Mouse (Mus musculus): ENCODE measurements around the gene Ppp3ca. TPM values are rescaled to one million over a fixed set of nuclear protein-coding genes. Genes with fewer than 3 reads are reported as not detected.

The Ppp3ca gene
- polyA plus RNA-seq, 1 experiment: 9.7 TPM

- Histone ChIP-seq H3K4me3 (ENCODE audit: insufficient read depth, poor library complexity, severe bottlenecking) (no peak overlapping the region), H3K79me3 (ENCODE audit: low read depth) (no peaks in the 10 kb centered on the region), H3K79me2 (ENCODE audit: control insufficient read depth, insufficient read depth) (peaks cover 11% of the 10 kb centered on the region), H3K36me3 (ENCODE audit: control insufficient read depth, insufficient read depth) (no peaks in the 10 kb centered on the region), H3ac (ENCODE audit: control insufficient read depth, insufficient read length, low read depth) (no peak overlapping the region), H3K27me3 (ENCODE audit: control insufficient read depth, insufficient read depth, insufficient read length) (no peaks in the 10 kb centered on the region)
- TF ChIP-seq MYOD1 (IDR thresholded peaks at IDR 0.05; ENCODE audit: control insufficient read depth, insufficient read length, low read depth) (no peak), MYOG (IDR thresholded peaks at IDR 0.05; ENCODE audit: control insufficient read depth, extremely low read depth, insufficient read length) (no peak), FOSL1 (IDR thresholded peaks at IDR 0.05; ENCODE audit: insufficient read depth, low read length, poor library complexity, severe bottlenecking) (no peak), CTCF (IDR thresholded peaks at IDR 0.05; ENCODE audit: control insufficient read depth, insufficient read depth, insufficient read length) (no peak), MAX (IDR thresholded peaks at IDR 0.05) (no peak), USF1 (IDR thresholded peaks at IDR 0.05; ENCODE audit: low read depth) (no peak), CEBPB (IDR thresholded peaks at IDR 0.05; ENCODE audit: low read depth) (no peak)
These were observed 194.4 kb downstream of the Ppp3ca start for GRCm38 (mm10) chr3:136864306-136864705.

- Histone ChIP-seq H3K79me3 (ENCODE audit: low read depth) (no peaks in the 10 kb centered on the region), H3K79me2 (ENCODE audit: control insufficient read depth, insufficient read depth) (peaks cover 11% of the 10 kb centered on the region), H3K27me3 (ENCODE audit: control insufficient read depth, insufficient read depth, insufficient read length) (no peaks in the 10 kb centered on the region), H3ac (ENCODE audit: control insufficient read depth, insufficient read length, low read depth) (no peak overlapping the region), H3K4me3 (ENCODE audit: insufficient read depth, poor library complexity, severe bottlenecking) (no peak overlapping the region), H3K36me3 (ENCODE audit: control insufficient read depth, insufficient read depth) (no peaks in the 10 kb centered on the region)
- no peak for TF ChIP-seq MAX (IDR thresholded peaks at IDR 0.05)
- no peak for TF ChIP-seq MYOD1 (IDR thresholded peaks at IDR 0.05; ENCODE audit: control insufficient read depth, insufficient read length, low read depth)
- no peak for TF ChIP-seq CEBPB (IDR thresholded peaks at IDR 0.05; ENCODE audit: low read depth)
- no peak for TF ChIP-seq MYOG (IDR thresholded peaks at IDR 0.05; ENCODE audit: control insufficient read depth, extremely low read depth, insufficient read length)
- TF ChIP-seq FOSL1 (IDR thresholded peaks at IDR 0.05; ENCODE audit: insufficient read depth, low read length, poor library complexity, severe bottlenecking): no peak
- TF ChIP-seq USF1 (IDR thresholded peaks at IDR 0.05; ENCODE audit: low read depth): no peak
- TF ChIP-seq CTCF (IDR thresholded peaks at IDR 0.05; ENCODE audit: control insufficient read depth, insufficient read depth, insufficient read length): no peak
These were observed 195.4 kb downstream of the Ppp3ca start for GRCm38 (mm10) chr3:136865176-136865859.

- H3K4me3 ChIP-seq (ENCODE audit: insufficient read depth, poor library complexity, severe bottlenecking): no peak overlapping the region
- H3K27me3 ChIP-seq (ENCODE audit: control insufficient read depth, insufficient read depth, insufficient read length): no peaks in the 10 kb centered on the region
- TF ChIP-seq USF1 (IDR thresholded peaks at IDR 0.05; ENCODE audit: low read depth): no peak
- no peak for TF ChIP-seq FOSL1 (IDR thresholded peaks at IDR 0.05; ENCODE audit: insufficient read depth, low read length, poor library complexity, severe bottlenecking)
- no peak for TF ChIP-seq MYOG (IDR thresholded peaks at IDR 0.05; ENCODE audit: control insufficient read depth, extremely low read depth, insufficient read length)
- no peak for TF ChIP-seq MYOD1 (IDR thresholded peaks at IDR 0.05; ENCODE audit: control insufficient read depth, insufficient read length, low read depth)
- H3ac ChIP-seq (ENCODE audit: control insufficient read depth, insufficient read length, low read depth): no peak overlapping the region
- peaks cover 11% of the 10 kb centered on the region for H3K79me2 ChIP-seq (ENCODE audit: control insufficient read depth, insufficient read depth)
- no peaks in the 10 kb centered on the region for H3K79me3 ChIP-seq (ENCODE audit: low read depth)
- no peaks in the 10 kb centered on the region for H3K36me3 ChIP-seq (ENCODE audit: control insufficient read depth, insufficient read depth)
These were observed 196.2 kb downstream of the Ppp3ca start for GRCm38 (mm10) chr3:136866095-136866494.

- TF ChIP-seq FOSL1 (IDR thresholded peaks at IDR 0.05; ENCODE audit: insufficient read depth, low read length, poor library complexity, severe bottlenecking): no peak
- peak; percentile 35 for TF ChIP-seq CEBPB (IDR thresholded peaks at IDR 0.05; ENCODE audit: low read depth)
- no peaks in the 10 kb centered on the region for H3K27me3 ChIP-seq (ENCODE audit: control insufficient read depth, insufficient read depth, insufficient read length)
- H3K79me3 ChIP-seq (ENCODE audit: low read depth): no peaks in the 10 kb centered on the region
- H3K4me3 ChIP-seq (ENCODE audit: insufficient read depth, poor library complexity, severe bottlenecking): no peak overlapping the region
- H3K79me2 ChIP-seq (ENCODE audit: control insufficient read depth, insufficient read depth): peaks cover 11% of the 10 kb centered on the region
- peaks cover 2% of the 10 kb centered on the region for H3K36me3 ChIP-seq (ENCODE audit: control insufficient read depth, insufficient read depth)
- no peak overlapping the region for H3ac ChIP-seq (ENCODE audit: control insufficient read depth, insufficient read length, low read depth)
These were observed 196.6 kb downstream of the Ppp3ca start for GRCm38 (mm10) chr3:136866571-136866970.

GRCm38 (mm10) chr3:136867366-136867765 lies 197.4 kb downstream of the Ppp3ca start:
- no peak overlapping the region for H3K4me3 ChIP-seq (ENCODE audit: insufficient read depth, poor library complexity, severe bottlenecking)
- H3K79me2 ChIP-seq (ENCODE audit: control insufficient read depth, insufficient read depth): peaks cover 11% of the 10 kb centered on the region
- H3K27me3 ChIP-seq (ENCODE audit: control insufficient read depth, insufficient read depth, insufficient read length): no peaks in the 10 kb centered on the region
- H3ac ChIP-seq (ENCODE audit: control insufficient read depth, insufficient read length, low read depth): no peak overlapping the region
- TF ChIP-seq MAX (IDR thresholded peaks at IDR 0.05) (no peak), FOSL1 (IDR thresholded peaks at IDR 0.05; ENCODE audit: insufficient read depth, low read length, poor library complexity, severe bottlenecking) (no peak), MYOD1 (IDR thresholded peaks at IDR 0.05; ENCODE audit: control insufficient read depth, insufficient read length, low read depth) (no peak), USF1 (IDR thresholded peaks at IDR 0.05; ENCODE audit: low read depth) (no peak), CEBPB (IDR thresholded peaks at IDR 0.05; ENCODE audit: low read depth) (no peak), CTCF (IDR thresholded peaks at IDR 0.05; ENCODE audit: control insufficient read depth, insufficient read depth, insufficient read length) (no peak), MYOG (IDR thresholded peaks at IDR 0.05; ENCODE audit: control insufficient read depth, extremely low read depth, insufficient read length) (no peak)
- H3K36me3 ChIP-seq (ENCODE audit: control insufficient read depth, insufficient read depth): peaks cover 5% of the 10 kb centered on the region
- H3K79me3 ChIP-seq (ENCODE audit: low read depth): no peaks in the 10 kb centered on the region
